Mouse (Mus musculus) megakaryocyte-erythroid progenitor cell, adult 5-6 weeks (primary cell): Measurements from ENCODE around the gene Cacna1b. TPM values are rescaled to one million over a fixed set of nuclear protein-coding genes. Genes with fewer than 3 reads are reported as not detected.

ENCODE experiments used
- ATAC-seq: replicated peaks from 2 replicates; pipeline ENCODE4 v1.8.0; 2016; ENCODE audit warnings: mild to moderate bottlenecking, inconsistent platforms; ENCODE audit not compliant: severe bottlenecking, poor library complexity, low FRiP score, low TSS enrichment
- total RNA-seq, 2 experiments: library from RNA; stranded (forward) in 1 of 2; stranded (reverse) in 1 of 2; fragments of 200-1000, 215-1000 nt in 1 of 2; fragments of >200 nt in 1 of 2; fragmentation: Nextera tagmentation in 1 of 2; gene quantifications; 2 replicates each; pipeline ENCODE4 v1.2.3; 2014 to 2017

Gene Cacna1b
- total RNA-seq, 2 experiments from 2014 or later = not detected

GRCm38 (mm10) chr2:24725865-24726264 is 37.1 kb downstream of the Cacna1b start:
- no peak for ATAC-seq

GRCm38 (mm10) chr2:24719645-24720379 is 43.1 kb downstream of the Cacna1b start:
- no peak for ATAC-seq

- no peak for ATAC-seq
Measured at GRCm38 (mm10) chr2:24718906-24719305, 44.0 kb downstream of the Cacna1b start.

- ATAC-seq = no peak
Measured at GRCm38 (mm10) chr2:24717963-24718362, 45.0 kb downstream of the Cacna1b start.

DNA sequence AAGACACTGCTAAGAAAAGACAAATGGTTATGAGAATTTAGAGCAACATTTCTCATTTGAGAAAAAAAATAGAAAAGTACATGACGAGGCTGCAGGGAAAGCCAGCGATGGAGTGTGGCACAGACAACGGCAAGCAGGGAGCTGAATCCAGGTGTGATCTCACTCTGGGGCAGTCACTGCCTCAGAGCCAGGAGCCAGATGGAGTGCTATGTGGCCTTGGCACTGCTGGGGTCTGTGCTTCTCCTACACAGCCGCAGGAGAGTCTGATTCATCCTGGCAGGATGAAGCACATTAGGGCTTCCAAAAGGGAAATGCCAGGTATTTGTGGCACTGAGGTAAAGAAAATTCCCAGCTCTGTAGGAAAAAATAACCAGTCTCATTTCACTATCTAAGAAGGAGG is 45.5 kb downstream of the Cacna1b start:
- no peak for ATAC-seq

GRCm38 (mm10) chr2:24705929-24706328 is 57.0 kb downstream of the Cacna1b start:
- no peak for ATAC-seq

GRCm38 (mm10) chr2:24702208-24702957 is 60.6 kb downstream of the Cacna1b start:
- ATAC-seq = no peak

GRCm38 (mm10) chr2:24697281-24697980 is 65.5 kb downstream of the Cacna1b start:
- no peak for ATAC-seq

DNA sequence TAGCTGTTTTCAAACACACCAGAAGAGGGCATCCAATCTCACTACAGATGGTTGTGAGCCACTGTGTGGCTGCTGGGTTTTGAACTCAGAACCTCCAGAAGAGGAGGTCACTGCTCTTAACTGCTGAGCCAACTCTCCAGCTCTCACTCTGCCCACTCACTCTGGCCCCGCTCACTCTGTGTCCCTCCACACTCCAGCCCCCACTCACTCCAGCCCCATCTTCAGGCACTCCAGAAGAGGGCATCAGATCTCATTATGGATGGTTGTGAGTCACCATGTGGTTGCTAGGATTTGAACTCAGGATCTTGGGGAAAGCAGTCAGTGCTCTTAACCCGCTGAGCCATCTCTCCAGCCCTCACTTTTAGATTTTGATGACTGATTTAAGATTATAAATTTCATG is 70.6 kb downstream of the Cacna1b start:
- no peak for ATAC-seq

DNA sequence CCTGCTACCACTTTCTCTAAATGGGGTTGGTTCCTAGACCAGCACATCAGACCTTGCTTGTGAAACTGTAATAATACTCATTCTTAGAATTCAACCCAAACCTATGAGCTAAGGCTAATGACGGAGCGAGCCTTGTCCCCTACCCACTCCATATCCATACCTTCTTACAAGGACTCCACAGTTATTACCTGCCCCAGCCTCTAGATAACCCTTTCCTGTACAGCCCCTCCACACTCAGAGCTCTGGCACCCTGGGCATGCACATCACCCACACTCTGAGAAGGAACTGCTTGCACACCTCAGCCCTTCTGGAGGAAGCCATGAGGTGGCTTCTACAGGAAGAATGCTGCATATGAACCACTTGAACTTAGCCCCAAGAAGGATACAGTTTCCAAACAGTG is 72.6 kb downstream of the Cacna1b start:
- no peak for ATAC-seq

DNA sequence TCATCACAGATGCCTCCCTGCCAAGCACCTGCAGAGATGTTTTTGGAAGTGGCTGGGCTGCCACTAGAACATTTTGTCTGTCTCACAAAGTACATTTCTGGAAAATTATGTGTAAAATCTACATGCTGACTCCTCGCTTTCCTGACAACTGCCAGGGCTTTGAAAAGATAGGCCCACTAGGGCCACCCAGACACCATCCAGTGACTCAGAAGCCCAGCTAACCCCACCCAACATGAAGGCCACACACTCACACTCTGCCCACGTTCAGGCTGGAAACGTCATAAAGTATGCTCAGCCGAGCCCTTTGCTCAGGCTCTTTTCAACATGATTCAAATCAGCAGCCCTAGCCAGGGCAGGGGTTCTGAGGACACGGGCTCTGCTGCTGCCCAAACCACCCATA is 77.6 kb downstream of the Cacna1b start:
- no peak for ATAC-seq

GRCm38 (mm10) chr2:24684796-24685195 is 78.2 kb downstream of the Cacna1b start:
- ATAC-seq = no peak

- ATAC-seq = no peak
Measured at GRCm38 (mm10) chr2:24683266-24683665, 79.7 kb downstream of the Cacna1b start.

- no peak for ATAC-seq
Measured at GRCm38 (mm10) chr2:24680731-24681130, 82.2 kb downstream of the Cacna1b start.

GRCm38 (mm10) chr2:24680176-24680575 is 82.8 kb downstream of the Cacna1b start:
- ATAC-seq = no peak

- ATAC-seq = peak; percentile 75
Measured at GRCm38 (mm10) chr2:24679012-24679651, 83.8 kb downstream of the Cacna1b start.

DNA sequence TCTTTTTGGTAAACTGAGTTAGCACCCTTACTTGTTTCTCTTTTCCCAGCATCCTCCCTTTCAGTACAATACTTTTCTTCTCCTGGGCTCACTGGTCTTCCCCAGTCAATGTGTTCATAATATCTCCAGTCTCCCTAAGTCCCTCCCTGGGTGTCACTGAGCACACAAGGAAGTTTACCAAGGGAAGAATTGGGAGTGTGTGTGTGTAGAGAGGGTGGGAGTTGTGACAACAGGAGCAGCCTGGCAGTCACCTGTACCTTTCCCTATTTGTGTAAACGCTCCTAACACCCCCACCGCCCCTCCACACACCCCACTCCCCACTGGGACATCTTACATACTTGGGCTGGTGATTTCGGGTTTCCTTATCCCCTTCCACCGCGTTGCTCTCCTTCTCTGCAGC is 84.4 kb downstream of the Cacna1b start:
- no peak for ATAC-seq

DNA sequence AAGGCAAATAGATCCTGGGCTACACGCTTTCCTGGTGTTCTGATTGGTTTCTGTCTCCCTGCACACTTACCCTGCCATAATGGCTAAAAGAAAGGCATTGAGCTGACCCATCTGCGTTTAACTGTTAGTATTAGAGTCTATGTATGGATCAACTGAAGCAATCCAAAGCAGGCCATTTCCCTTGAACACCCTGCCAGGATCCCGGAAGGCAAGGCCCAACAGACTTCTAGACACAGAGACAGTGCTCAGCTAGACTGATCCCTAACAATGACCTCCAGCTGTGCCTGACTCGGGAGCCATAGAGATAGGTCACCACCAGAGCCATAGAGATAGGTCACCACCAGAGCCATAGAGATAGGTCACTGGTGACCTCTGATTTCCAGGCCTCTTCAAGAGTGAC is 84.8 kb downstream of the Cacna1b start:
- ATAC-seq = no peak

- ATAC-seq = no peak
Measured at GRCm38 (mm10) chr2:24677629-24678028, 85.3 kb downstream of the Cacna1b start.

DNA sequence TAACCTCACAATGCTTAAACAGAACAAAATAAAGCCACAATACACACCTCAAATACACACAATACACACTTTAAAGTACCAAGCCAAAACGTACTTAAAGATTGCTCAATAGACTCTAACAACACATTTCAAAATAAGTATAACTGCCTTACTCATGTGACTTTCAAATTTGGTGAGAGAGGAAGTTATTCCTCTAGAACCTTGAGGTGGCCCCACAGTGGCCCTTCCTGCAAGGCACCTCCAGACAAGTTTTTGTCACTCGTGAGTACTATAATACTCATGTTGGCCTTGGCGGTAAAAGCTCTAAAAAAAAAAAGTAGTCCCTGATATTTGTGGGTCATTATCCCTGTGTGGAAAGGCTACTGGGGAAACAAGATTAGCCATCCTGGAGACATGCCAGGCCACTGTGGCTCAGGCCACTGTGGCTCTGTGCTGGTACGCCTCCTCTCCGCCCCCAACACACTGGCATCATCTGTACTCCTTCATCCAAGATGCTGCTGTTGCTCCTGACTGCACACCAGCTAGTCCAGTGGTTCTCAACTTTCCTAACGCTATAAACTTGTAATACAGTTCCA is 88.4 kb downstream of the Cacna1b start:
- ATAC-seq = peak; percentile 70
